In the genomic region with DNA sequence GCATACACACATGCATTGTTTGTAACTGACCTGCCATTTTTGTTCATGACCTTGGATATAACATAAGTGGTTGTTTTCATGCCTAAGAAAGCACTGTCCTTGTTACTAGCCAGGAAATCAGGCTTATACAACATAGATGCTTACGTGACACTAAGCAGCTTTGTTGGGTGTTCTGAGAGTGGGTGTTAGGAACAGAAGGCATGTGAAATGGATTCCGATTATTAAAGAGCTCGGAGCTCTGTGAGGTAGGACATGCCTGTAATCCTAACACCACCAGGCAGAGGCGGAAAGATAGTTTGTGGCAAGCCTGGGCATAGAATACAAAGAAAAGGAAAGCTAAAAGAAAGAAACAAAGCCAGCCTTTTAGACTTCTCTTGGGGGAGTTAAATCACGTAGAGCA, we compare ENCODE assay signal across 12 mouse cellular contexts. TPM values are rescaled to one million over a fixed set of nuclear protein-coding genes. Genes with fewer than 3 reads are reported as not detected.
DNase-seq lines count a peak whose midpoint lies in the region; ATAC-seq and TF ChIP-seq lines count a peak whose summit lies in the region.
"Had no signal": no experiment of that assay in that cellular context is flagged by ENCODE, and none has a peak within 500 bp of the region (broad histone marks: within the 10 kb centered on the region; RNA-seq: fewer than 3 reads in every experiment).

No protein-coding gene starts in this region.

- 74% methylated on average over 5 of the region's 5 CpGs for WGBS in heart, postnatal 0 days
- 25% methylated on average over 5 of the region's 5 CpGs for WGBS in forebrain, postnatal 0 days

- H3K4me1 ChIP-seq in heart, postnatal 0 days (ENCODE audit: control insufficient read depth, insufficient read depth) = peaks cover 10% of the 10 kb centered on the region
- no peaks in the 10 kb centered on the region; the same call in 1 of the 2 replicates for H3K4me1 ChIP-seq in forebrain, postnatal 0 days (ENCODE audit: insufficient read depth)

- TF ChIP-seq EP300 in heart, postnatal 0 days (IDR thresholded peaks at IDR 0.05; ENCODE audit: low read depth) = no peak

- intact Hi-C loops in heart, postnatal 25 days (cut with DNase I) = no loop called here

- no peaks in the 10 kb centered on the region for H3K27me3 ChIP-seq in heart, postnatal 0 days (ENCODE audit: control insufficient read depth, insufficient read depth, low read length)
- H3K27me3 ChIP-seq in forebrain, postnatal 0 days (ENCODE audit: insufficient read depth, low read length) = no peaks in the 10 kb centered on the region
- H3K27me3 ChIP-seq: kidney, embryonic 15.5 days; limb, embryonic 12.5 days; Patski had no signal

- peaks cover 15% of the 10 kb centered on the region for H3K36me3 ChIP-seq in heart, postnatal 0 days (replicated peaks; ENCODE audit: control insufficient read depth, insufficient read depth, low read length)
- peaks cover 12% of the 10 kb centered on the region; the same call in 1 of the 2 replicates for H3K36me3 ChIP-seq in forebrain, postnatal 0 days (ENCODE audit: insufficient read depth)
- H3K36me3 ChIP-seq: kidney, embryonic 15.5 days had no signal

- H3K4me2 ChIP-seq in heart, postnatal 0 days (ENCODE audit: low read depth, low read length) = no peak overlapping the region
- H3K4me2 ChIP-seq in forebrain, postnatal 0 days (ENCODE audit: low read depth) = no peak overlapping the region
- H3K4me2 ChIP-seq: kidney, embryonic 15.5 days; limb, embryonic 12.5 days; lung, embryonic 14.5 days had no signal

- no peak for DNase-seq in heart, postnatal 0 days (ENCODE audit: low spot score)
- DNase-seq in heart, postnatal 25 days (ENCODE audit: low spot score) = no peak
- peak; percentile 41 for DNase-seq in right cerebral cortex, adult 18-20 months
- no peak for DNase-seq in right cerebral cortex, postnatal 14 days
- peak; percentile 10 for DNase-seq in forebrain, postnatal 0 days
- DNase-seq in retina, postnatal 1 day = peak; percentile 70
- no peak for DNase-seq in kidney, postnatal 14 days
- no peak for DNase-seq in embryo, embryonic 10.5 days (ENCODE audit: low spot score)

- 0 out of 2 replicates have a peak overlapping the region, but pooled peaks have one; percentile 30 for H3K27ac ChIP-seq in heart, postnatal 0 days (ENCODE audit: low read depth)
- 0 out of 2 replicates have a peak overlapping the region, but pooled peaks have one; percentile 5 for H3K27ac ChIP-seq in forebrain, postnatal 0 days (ENCODE audit: low read depth, low read length)
- H3K27ac ChIP-seq: kidney, embryonic 15.5 days; limb, embryonic 12.5 days had no signal

- no peak for ATAC-seq in heart, postnatal 0 days (ENCODE audit: insufficient read depth, low read depth)
- ATAC-seq in forebrain, postnatal 0 days = peak; percentile 42; the same call in 1 of the 2 replicates
- ATAC-seq: Patski had no signal

- no peak overlapping the region for H3K9ac ChIP-seq in heart, postnatal 0 days (replicated peaks; ENCODE audit: low read depth, low read length)
- no peak overlapping the region for H3K9ac ChIP-seq in forebrain, postnatal 0 days
- H3K9ac ChIP-seq: kidney, embryonic 15.5 days; limb, embryonic 12.5 days; lung, embryonic 14.5 days had no signal

- H3K4me3 ChIP-seq in heart, postnatal 0 days (ENCODE audit: low read depth, low read length) = no peak overlapping the region
- H3K4me3 ChIP-seq in forebrain, postnatal 0 days (ENCODE audit: low read depth, low read length) = no peak overlapping the region
- H3K4me3 ChIP-seq: kidney, embryonic 15.5 days; limb, embryonic 12.5 days had no signal

- TF ChIP-seq CTCF in heart, postnatal 0 days (IDR thresholded peaks at IDR 0.05; ENCODE audit: low read depth) = no peak
- no peak for TF ChIP-seq CTCF in forebrain, postnatal 0 days (IDR thresholded peaks at IDR 0.05; ENCODE audit: low read depth)

- H3K9me3 ChIP-seq in heart, postnatal 0 days (replicated peaks; ENCODE audit: control insufficient read depth, low read length) = no peaks in the 10 kb centered on the region
- no peaks in the 10 kb centered on the region for H3K9me3 ChIP-seq in forebrain, postnatal 0 days (ENCODE audit: low read length)
- H3K9me3 ChIP-seq: kidney, embryonic 15.5 days; limb, embryonic 12.5 days had no signal

RNA-seq across cellular contexts. Expression of a gene that starts 9.0 kb away (rescaled TPM):
- total RNA-seq in heart, postnatal 0 days (2014; rRNA removed; ENCODE audit: low replicate concordance) = 22.6 and 27.9 TPM in 2 replicates
- 18.6 and 19.2 TPM in 2 replicates for polyA plus RNA-seq in heart, postnatal 0 days (2015; fragmentation: Nextera tagmentation; extraction: Ambion mirVana)
- total RNA-seq in heart, postnatal 25 days (2021) = 10 to 100 TPM in 1 of 2 experiments, 1 to 10 TPM in 1; 9.1 to 10.3 TPM
- 37.4 and 41.2 TPM in 2 replicates for total RNA-seq in forebrain, postnatal 0 days (2014; rRNA removed)
- polyA plus RNA-seq in forebrain, postnatal 0 days (2015; fragmentation: Nextera tagmentation; extraction: Ambion mirVana) = 42.6 and 44.2 TPM in 2 replicates

RNA-seq across cellular contexts. Expression of a gene that starts 16.1 kb away (rescaled TPM):
- total RNA-seq in heart, postnatal 0 days (2014; rRNA removed; ENCODE audit: low replicate concordance) = 8.8 and 17.0 TPM in 2 replicates
- 7.3 and 7.4 TPM in 2 replicates for polyA plus RNA-seq in heart, postnatal 0 days (2015; fragmentation: Nextera tagmentation; extraction: Ambion mirVana)
- total RNA-seq in heart, postnatal 25 days (2021) = 1 to 10 TPM; 5.5 TPM
- total RNA-seq in forebrain, postnatal 0 days (2014; rRNA removed) = 1.2 and 2.8 TPM in 2 replicates
- 1.4 and 1.9 TPM in 2 replicates for polyA plus RNA-seq in forebrain, postnatal 0 days (2015; fragmentation: Nextera tagmentation; extraction: Ambion mirVana)
- polyA plus RNA-seq: Patski had no signal

Comparison
In these comparisons a context has a peak if more than half of its experiments do, and no peak if none do; other contexts are left out.
1. DNase-seq: peak in right cerebral cortex, adult 18-20 months (single experiment), forebrain, postnatal 0 days (single experiment) and retina, postnatal 1 day (single experiment); none in heart, postnatal 0 days (single experiment), heart, postnatal 25 days (single experiment), right cerebral cortex, postnatal 14 days (single experiment), kidney, postnatal 14 days (single experiment) and embryo, embryonic 10.5 days (single experiment).